Mouse (Mus musculus): ENCODE results near the gene Ctsll3. TPM values are rescaled to one million over a fixed set of nuclear protein-coding genes. Genes with fewer than 3 reads are reported as not detected.

The Ctsll3 gene
- not detected in 2 replicates for polyA plus RNA-seq (2015; fragmentation: Nextera tagmentation; extraction: Ambion mirVana)

DNA sequence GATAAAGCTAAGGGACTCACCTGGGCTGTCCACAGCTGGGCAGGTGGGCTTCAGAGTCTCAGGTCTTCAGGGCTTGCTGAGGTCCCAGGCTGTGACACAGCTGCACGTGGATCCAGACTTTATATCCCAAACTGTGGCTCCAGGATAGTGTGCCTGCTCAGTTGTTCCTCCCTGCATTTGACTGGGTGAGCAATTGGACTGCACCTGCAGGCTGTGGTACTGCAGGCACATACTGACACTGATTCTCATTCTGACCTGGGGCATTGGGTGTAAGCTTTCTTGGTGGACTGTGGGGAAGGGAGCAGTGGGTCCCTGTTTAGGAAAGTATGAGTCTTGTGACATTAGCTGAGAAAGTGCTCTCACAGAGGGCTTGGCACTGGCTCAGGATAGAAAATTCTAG lies at the start of gene Ctsll3:
TSS of gene Ctsll3 (minus strand) at position 101 of the 400 bp plus-strand sequence.
- no peak within 1 kb of the TSS for H3K9ac ChIP-seq
- H3K27ac ChIP-seq, result no peak within 1 kb of the TSS
- H3K36me3 ChIP-seq, result no peaks in the 10 kb centered on the region
- H3K4me1 ChIP-seq (replicated peaks), result no peaks in the 10 kb centered on the region
- WGBS, result 71% methylated on average over 1 of the region's 1 CpGs
- H3K4me2 ChIP-seq, result no peak within 1 kb of the TSS
- H3K27me3 ChIP-seq, result no peaks in the 10 kb centered on the region
- H3K4me3 ChIP-seq, result no peak within 1 kb of the TSS
- H3K9me3 ChIP-seq, result no peaks in the 10 kb centered on the region
- ATAC-seq (ENCODE audit: low FRiP score), result no peak

DNA sequence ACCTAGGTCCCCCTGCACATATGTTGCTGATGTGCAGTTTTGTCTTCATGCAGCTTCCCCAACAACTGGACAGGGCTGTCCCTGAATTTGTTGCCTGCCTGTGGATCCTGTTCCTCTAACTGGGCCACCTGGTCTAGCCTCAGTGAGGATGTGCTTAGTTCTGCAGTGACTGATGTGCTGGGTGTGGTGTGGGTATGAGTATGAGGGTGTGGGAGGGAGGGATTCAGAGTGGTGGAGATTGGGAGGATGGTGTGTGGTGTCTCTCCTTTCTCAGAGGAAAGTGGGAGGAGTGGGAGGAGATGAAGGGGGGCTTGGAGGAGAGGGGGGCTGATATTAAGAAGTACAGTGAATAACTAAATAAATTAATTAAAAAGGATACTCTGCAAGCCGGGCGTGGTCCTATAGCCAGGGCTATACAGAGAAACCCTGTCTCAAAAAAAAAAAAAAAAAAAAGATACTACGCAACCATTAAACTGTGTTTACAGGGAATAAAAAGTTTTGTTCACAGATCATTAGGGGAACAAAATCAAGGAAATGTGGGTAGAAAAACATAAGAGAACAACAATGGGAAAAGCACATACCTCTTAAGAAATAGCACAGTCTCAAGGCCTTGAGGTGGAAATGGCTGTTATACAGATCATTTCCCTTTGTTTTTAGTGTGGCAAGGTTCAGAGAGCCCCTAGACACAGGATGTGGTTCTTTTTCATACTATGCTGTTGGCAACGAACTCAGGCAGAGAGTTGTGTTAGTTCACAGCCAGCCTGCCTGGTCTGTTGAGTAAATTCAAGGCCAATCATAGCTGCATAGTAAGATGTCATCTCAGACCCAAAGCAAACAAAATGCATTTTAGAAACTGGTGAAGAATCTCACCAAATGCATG lies 45.8 kb upstream of the Ctsll3 start:
- Histone ChIP-seq H3K9me3 (no peaks in the 10 kb centered on the region), H3K4me2 (no peak overlapping the region), H3K4me3 (no peak overlapping the region), H3K9ac (no peak overlapping the region), H3K27me3 (no peaks in the 10 kb centered on the region), H3K4me1 (replicated peaks) (no peaks in the 10 kb centered on the region), H3K27ac (no peak overlapping the region), H3K36me3 (no peaks in the 10 kb centered on the region)
- ATAC-seq (ENCODE audit: low FRiP score), result no peak
- WGBS, result 91% methylated on average over 4 of the region's 4 CpGs

DNA sequence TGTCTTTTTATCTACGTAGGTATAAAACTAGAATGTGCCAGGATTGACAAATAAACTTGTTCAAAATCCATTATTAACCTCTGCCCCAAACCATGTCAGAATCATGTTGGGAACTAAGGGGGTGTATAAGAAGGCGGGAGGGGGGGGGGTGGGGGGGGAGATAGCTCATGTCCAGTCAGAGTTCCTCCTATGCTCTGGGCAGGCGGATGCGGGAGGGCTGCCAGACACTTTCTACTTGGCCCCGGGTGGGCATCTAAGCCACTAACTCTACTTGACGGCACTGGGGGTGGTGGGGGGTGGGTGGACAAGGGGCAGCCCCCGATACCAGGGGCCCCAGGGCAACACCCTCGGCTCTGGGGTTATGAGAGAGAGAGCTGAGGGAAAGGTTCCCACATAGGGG lies 40.5 kb upstream of the Ctsll3 start:
- Histone ChIP-seq H3K9ac (no peak overlapping the region), H3K27me3 (no peaks in the 10 kb centered on the region), H3K36me3 (no peaks in the 10 kb centered on the region), H3K4me2 (no peak overlapping the region), H3K4me3 (no peak overlapping the region), H3K4me1 (replicated peaks) (no peaks in the 10 kb centered on the region), H3K9me3 (no peaks in the 10 kb centered on the region), H3K27ac (no peak overlapping the region)
- no peak for ATAC-seq (ENCODE audit: low FRiP score)
- 89% methylated on average over 8 of the region's 8 CpGs for WGBS

GRCm38 (mm10) chr13:60842703-60843102 lies 40.1 kb upstream of the Ctsll3 start:
- WGBS, result 78% methylated on average over 6 of the region's 6 CpGs
- H3K4me1 ChIP-seq (replicated peaks), result no peaks in the 10 kb centered on the region
- ATAC-seq (ENCODE audit: low FRiP score), result no peak
- H3K36me3 ChIP-seq, result no peaks in the 10 kb centered on the region
- no peaks in the 10 kb centered on the region for H3K9me3 ChIP-seq
- no peak overlapping the region for H3K4me2 ChIP-seq
- no peak overlapping the region for H3K4me3 ChIP-seq
- H3K27ac ChIP-seq, result no peak overlapping the region
- no peaks in the 10 kb centered on the region for H3K27me3 ChIP-seq
- no peak overlapping the region for H3K9ac ChIP-seq

- H3K27ac ChIP-seq, result no peak overlapping the region
- no peak overlapping the region for H3K4me3 ChIP-seq
- ATAC-seq (ENCODE audit: low FRiP score), result no peak
- H3K4me1 ChIP-seq (replicated peaks), result no peaks in the 10 kb centered on the region
- no peaks in the 10 kb centered on the region for H3K36me3 ChIP-seq
- H3K9me3 ChIP-seq, result no peaks in the 10 kb centered on the region
- no peak overlapping the region for H3K4me2 ChIP-seq
- H3K9ac ChIP-seq, result no peak overlapping the region
- 81% methylated on average over 2 of the region's 2 CpGs for WGBS
- H3K27me3 ChIP-seq, result no peaks in the 10 kb centered on the region
These were observed 36.8 kb upstream of the Ctsll3 start for GRCm38 (mm10) chr13:60839353-60839902.

- H3K27ac ChIP-seq, result no peak overlapping the region
- H3K9ac ChIP-seq, result no peak overlapping the region
- no peaks in the 10 kb centered on the region for H3K4me1 ChIP-seq (replicated peaks)
- H3K4me3 ChIP-seq, result no peak overlapping the region
- 71% methylated on average over 3 of the region's 3 CpGs for WGBS
- H3K36me3 ChIP-seq, result no peaks in the 10 kb centered on the region
- no peaks in the 10 kb centered on the region for H3K9me3 ChIP-seq
- no peak overlapping the region for H3K4me2 ChIP-seq
- no peak for ATAC-seq (ENCODE audit: low FRiP score)
- H3K27me3 ChIP-seq, result no peaks in the 10 kb centered on the region
These were observed 23.4 kb upstream of the Ctsll3 start for GRCm38 (mm10) chr13:60826052-60826451.

GRCm38 (mm10) chr13:60820486-60821175 lies 18.0 kb upstream of the Ctsll3 start:
- no peaks in the 10 kb centered on the region for H3K4me1 ChIP-seq (replicated peaks)
- H3K9me3 ChIP-seq, result no peaks in the 10 kb centered on the region
- ATAC-seq (ENCODE audit: low FRiP score), result no peak
- no peak overlapping the region for H3K27ac ChIP-seq
- no peaks in the 10 kb centered on the region for H3K27me3 ChIP-seq
- no peaks in the 10 kb centered on the region for H3K36me3 ChIP-seq
- H3K4me2 ChIP-seq, result no peak overlapping the region
- no peak overlapping the region for H3K4me3 ChIP-seq
- 79% methylated on average over 3 of the region's 3 CpGs for WGBS
- H3K9ac ChIP-seq, result no peak overlapping the region

- no peaks in the 10 kb centered on the region for H3K36me3 ChIP-seq
- no peaks in the 10 kb centered on the region for H3K4me1 ChIP-seq (replicated peaks)
- no peak overlapping the region for H3K9ac ChIP-seq
- H3K9me3 ChIP-seq, result no peaks in the 10 kb centered on the region
- no peak overlapping the region for H3K4me2 ChIP-seq
- 15% methylated on average over 7 of the region's 7 CpGs for whole genome bisulfite sequencing
- no peak for ATAC-seq (ENCODE audit: low FRiP score)
- H3K4me3 ChIP-seq, result no peak overlapping the region
- H3K27ac ChIP-seq, result no peak overlapping the region
- no peaks in the 10 kb centered on the region for H3K27me3 ChIP-seq
These were observed 16.8 kb upstream of the Ctsll3 start for GRCm38 (mm10) chr13:60819469-60819868.

- 93% methylated on average over 1 of the region's 1 CpGs for WGBS
- H3K27ac ChIP-seq, result no peak overlapping the region
- no peak for ATAC-seq (ENCODE audit: low FRiP score)
- H3K4me1 ChIP-seq (replicated peaks), result no peaks in the 10 kb centered on the region
- H3K9ac ChIP-seq, result no peak overlapping the region
- no peak overlapping the region for H3K4me2 ChIP-seq
- no peaks in the 10 kb centered on the region for H3K27me3 ChIP-seq
- H3K9me3 ChIP-seq, result no peaks in the 10 kb centered on the region
- no peaks in the 10 kb centered on the region for H3K36me3 ChIP-seq
- H3K4me3 ChIP-seq, result no peak overlapping the region
These were observed 11.1 kb upstream of the Ctsll3 start for GRCm38 (mm10) chr13:60813722-60814121.

GRCm38 (mm10) chr13:60812768-60813167 lies 10.1 kb upstream of the Ctsll3 start:
- no peak overlapping the region for H3K4me3 ChIP-seq
- ATAC-seq (ENCODE audit: low FRiP score), result no peak
- H3K36me3 ChIP-seq, result no peaks in the 10 kb centered on the region
- H3K4me1 ChIP-seq (replicated peaks), result no peaks in the 10 kb centered on the region
- no peak overlapping the region for H3K4me2 ChIP-seq
- H3K9ac ChIP-seq, result no peak overlapping the region
- H3K9me3 ChIP-seq, result no peaks in the 10 kb centered on the region
- WGBS, result 92% methylated on average over 6 of the region's 6 CpGs
- H3K27me3 ChIP-seq, result no peaks in the 10 kb centered on the region
- no peak overlapping the region for H3K27ac ChIP-seq

DNA sequence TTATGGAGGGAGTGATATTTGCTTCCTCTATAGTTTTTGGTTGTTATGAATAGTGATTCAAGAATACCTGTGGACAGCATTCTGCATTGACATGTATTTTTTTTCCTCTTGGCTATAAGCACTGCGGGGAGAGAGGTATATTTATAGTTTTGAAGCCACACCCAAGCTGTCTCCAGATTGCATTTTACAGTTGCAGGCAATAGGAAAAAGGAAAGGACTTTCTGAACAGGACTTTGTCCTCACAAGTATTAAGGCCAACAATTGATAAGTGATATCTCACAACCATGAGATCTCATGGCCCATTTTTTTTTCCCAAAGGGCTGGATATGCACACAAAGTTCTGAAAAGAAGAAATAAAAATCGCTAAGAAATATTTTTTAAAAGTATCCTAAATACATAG lies 7.0 kb upstream of the Ctsll3 start:
- Histone ChIP-seq H3K27me3 (no peaks in the 10 kb centered on the region), H3K9me3 (no peaks in the 10 kb centered on the region), H3K4me3 (no peak overlapping the region), H3K36me3 (no peaks in the 10 kb centered on the region), H3K4me1 (replicated peaks) (no peaks in the 10 kb centered on the region), H3K27ac (no peak overlapping the region), H3K9ac (no peak overlapping the region), H3K4me2 (no peak overlapping the region)
- 84% methylated on average over 2 of the region's 2 CpGs for WGBS
- no peak for ATAC-seq (ENCODE audit: low FRiP score)

- H3K4me1 ChIP-seq (replicated peaks), result no peaks in the 10 kb centered on the region
- H3K4me2 ChIP-seq, result no peak overlapping the region
- H3K9ac ChIP-seq, result no peak overlapping the region
- H3K36me3 ChIP-seq, result no peaks in the 10 kb centered on the region
- H3K4me3 ChIP-seq, result no peak overlapping the region
- WGBS, result 81% methylated on average over 1 of the region's 1 CpGs
- H3K9me3 ChIP-seq, result no peaks in the 10 kb centered on the region
- no peak for ATAC-seq (ENCODE audit: low FRiP score)
- no peak overlapping the region for H3K27ac ChIP-seq
- H3K27me3 ChIP-seq, result no peaks in the 10 kb centered on the region
These were observed 13.2 kb downstream of the Ctsll3 start for GRCm38 (mm10) chr13:60789466-60789865.

All from hindbrain, embryonic 13.5 days (tissue).